Mouse (Mus musculus): ENCODE data around the gene Rfxap. TPM values are rescaled to one million over a fixed set of nuclear protein-coding genes. Genes with fewer than 3 reads are reported as not detected.
A peak's percentile ranks its signal among the peaks of the same experiment; 100 is the strongest.

The Rfxap gene
- 30.0 and 33.9 TPM in 2 replicates for polyA plus RNA-seq (2015; fragmentation: Nextera tagmentation; extraction: Ambion mirVana)

DNA sequence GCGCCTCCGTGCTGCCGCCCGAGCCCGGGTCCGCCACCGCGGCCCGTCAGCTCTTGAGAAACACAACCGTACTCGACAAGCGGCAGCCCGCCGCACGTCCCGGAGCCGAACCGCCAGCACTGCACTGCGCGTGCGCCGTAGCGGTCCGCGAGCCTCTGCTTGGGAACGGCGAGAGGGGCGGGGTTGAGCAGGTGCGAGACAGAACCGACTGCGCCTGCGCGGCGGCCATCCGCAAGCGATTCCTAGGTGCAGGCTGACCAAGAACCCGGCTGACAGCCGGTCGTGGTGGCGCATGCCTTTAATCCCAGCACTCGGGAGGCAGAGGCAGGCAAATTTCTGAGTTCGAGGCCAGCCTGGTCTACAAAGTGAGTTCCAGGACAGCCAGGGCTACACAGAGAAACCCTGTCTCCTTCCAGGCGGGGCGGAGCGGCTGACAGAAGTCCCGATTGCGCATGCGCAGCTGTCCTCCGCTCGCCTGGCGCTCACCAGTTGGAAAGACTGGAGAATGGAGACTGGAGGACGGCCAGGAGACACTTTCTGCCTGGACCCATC, at the start of gene Rfxap:
Gene Rfxap, minus strand, starts transcription at position 126 of the 552 bp plus-strand sequence.
- peak within 1 kb of the TSS; percentile 95 for H3K27ac ChIP-seq
- H3K36me3 ChIP-seq = peaks cover 5% of the 10 kb centered on the region; the same call in 1 of the 2 replicates
- peak within 1 kb of the TSS; percentile 96 for H3K9ac ChIP-seq
- WGBS = under 1% methylated on average over 52 of the region's 52 CpGs
- peak within 1 kb of the TSS; percentile 83 for H3K4me2 ChIP-seq (replicated peaks)
- no peaks in the 10 kb centered on the region for H3K9me3 ChIP-seq
- H3K27me3 ChIP-seq (replicated peaks) = no peaks in the 10 kb centered on the region
- ATAC-seq = peak; percentile 97
- H3K4me1 ChIP-seq (replicated peaks) = no peaks in the 10 kb centered on the region
- peak within 1 kb of the TSS; percentile 80 for H3K4me3 ChIP-seq (replicated peaks)

- Histone ChIP-seq H3K9me3 (no peaks in the 10 kb centered on the region), H3K4me2 (replicated peaks) (no peak overlapping the region), H3K36me3 (no peaks in the 10 kb centered on the region), H3K4me3 (replicated peaks) (no peak overlapping the region), H3K27ac (no peak overlapping the region), H3K4me1 (replicated peaks) (no peaks in the 10 kb centered on the region), H3K9ac (no peak overlapping the region), H3K27me3 (replicated peaks) (no peaks in the 10 kb centered on the region)
- no peak for ATAC-seq
- WGBS = 51% methylated on average over 2 of the region's 2 CpGs
Measured at GRCm38 (mm10) chr3:54835421-54835820, 27.8 kb upstream of the Rfxap start.

DNA sequence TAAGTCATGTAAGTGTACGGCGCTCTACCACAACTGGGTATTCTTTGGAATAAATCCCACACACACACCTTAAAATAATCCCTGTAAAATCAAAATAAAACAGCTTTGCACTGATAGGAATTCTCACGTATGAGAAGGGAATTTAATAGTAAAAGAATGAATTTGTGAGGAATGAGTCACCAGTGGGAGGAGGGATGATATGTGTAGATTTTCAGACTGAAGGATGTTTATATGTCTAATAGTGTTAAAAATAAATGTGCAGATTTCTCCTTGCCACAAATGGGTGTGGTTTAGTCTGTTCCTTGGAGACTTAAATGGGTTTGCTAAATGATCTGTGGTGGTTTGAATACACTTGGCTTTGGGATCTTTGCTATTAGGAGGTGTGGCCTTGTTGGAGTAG, 24.9 kb upstream of the Rfxap start:
- Histone ChIP-seq H3K4me1 (replicated peaks) (no peaks in the 10 kb centered on the region), H3K9me3 (no peaks in the 10 kb centered on the region), H3K27me3 (replicated peaks) (no peaks in the 10 kb centered on the region), H3K9ac (no peak overlapping the region), H3K27ac (no peak overlapping the region), H3K4me2 (replicated peaks) (no peak overlapping the region), H3K36me3 (no peaks in the 10 kb centered on the region), H3K4me3 (replicated peaks) (no peak overlapping the region)
- 84% methylated on average over 3 of the region's 3 CpGs for whole genome bisulfite sequencing
- ATAC-seq = no peak

DNA sequence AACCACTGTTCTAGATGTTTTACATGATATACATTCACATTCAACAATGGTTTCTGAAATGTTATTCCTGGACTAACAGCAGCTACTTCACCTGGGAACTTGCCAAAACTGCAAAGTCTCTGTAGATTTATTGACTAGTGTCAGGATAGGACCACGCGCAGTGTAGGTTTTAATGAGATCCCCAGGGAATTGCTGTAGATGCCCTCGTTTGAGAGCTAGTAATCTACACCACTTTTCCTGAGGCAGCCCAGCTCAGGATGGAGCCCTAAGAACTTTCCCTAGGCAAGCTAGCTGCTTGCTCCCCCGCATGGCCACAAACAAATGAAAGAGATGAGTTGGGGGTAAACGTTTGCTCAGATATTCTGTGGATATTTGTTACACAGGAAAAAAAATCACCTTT, 14.9 kb upstream of the Rfxap start:
- Histone ChIP-seq H3K9ac (no peak overlapping the region), H3K36me3 (no peaks in the 10 kb centered on the region), H3K4me2 (replicated peaks) (no peak overlapping the region), H3K27ac (no peak overlapping the region), H3K4me1 (replicated peaks) (no peaks in the 10 kb centered on the region), H3K27me3 (replicated peaks) (no peaks in the 10 kb centered on the region), H3K9me3 (no peaks in the 10 kb centered on the region), H3K4me3 (replicated peaks) (no peak overlapping the region)
- ATAC-seq = no peak
- WGBS = 65% methylated on average over 5 of the region's 5 CpGs

DNA sequence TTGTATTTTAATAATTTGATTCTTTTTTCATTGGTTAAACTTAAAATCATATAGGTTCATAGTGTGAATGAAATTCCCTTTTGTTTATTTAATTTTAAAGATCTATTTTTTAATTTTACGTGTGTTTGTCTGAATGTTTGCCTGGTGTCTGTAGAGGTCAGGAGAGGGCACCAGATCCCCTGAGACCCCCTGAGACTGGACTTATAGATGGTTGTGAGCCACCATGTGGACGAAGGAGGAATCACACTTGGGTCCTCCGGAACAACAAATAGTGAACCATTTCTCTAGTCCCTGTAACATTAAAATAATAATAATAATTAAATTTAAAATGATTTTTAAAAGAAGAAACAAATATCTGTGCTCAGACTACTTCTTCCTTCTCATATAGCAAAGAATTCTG, 7.7 kb upstream of the Rfxap start:
- H3K9me3 ChIP-seq = no peaks in the 10 kb centered on the region
- H3K9ac ChIP-seq = no peak overlapping the region
- H3K36me3 ChIP-seq = no peaks in the 10 kb centered on the region
- WGBS = 17% methylated on average over 3 of the region's 3 CpGs
- 0 out of 2 replicates have a peak, but pooled peaks have one; percentile 45 for ATAC-seq
- no peak overlapping the region for H3K4me3 ChIP-seq (replicated peaks)
- H3K4me2 ChIP-seq (replicated peaks) = no peak overlapping the region
- no peaks in the 10 kb centered on the region for H3K4me1 ChIP-seq (replicated peaks)
- no peak overlapping the region for H3K27ac ChIP-seq
- no peaks in the 10 kb centered on the region for H3K27me3 ChIP-seq (replicated peaks)

- Histone ChIP-seq H3K9ac (no peak overlapping the region), H3K36me3 (no peaks in the 10 kb centered on the region), H3K27ac (no peak overlapping the region), H3K9me3 (no peaks in the 10 kb centered on the region), H3K4me3 (replicated peaks) (no peak overlapping the region), H3K4me1 (replicated peaks) (no peaks in the 10 kb centered on the region), H3K27me3 (replicated peaks) (no peaks in the 10 kb centered on the region), H3K4me2 (replicated peaks) (no peak overlapping the region)
- 60% methylated on average over 6 of the region's 6 CpGs for WGBS
- ATAC-seq = no peak
Measured at GRCm38 (mm10) chr3:54814622-54815021, 7.0 kb upstream of the Rfxap start.

GRCm38 (mm10) chr3:54813418-54813988, 5.9 kb upstream of the Rfxap start:
- no peaks in the 10 kb centered on the region for H3K36me3 ChIP-seq
- WGBS = 79% methylated on average over 6 of the region's 6 CpGs
- H3K4me1 ChIP-seq (replicated peaks) = no peaks in the 10 kb centered on the region
- H3K27ac ChIP-seq = no peak overlapping the region
- no peak overlapping the region for H3K9ac ChIP-seq
- no peaks in the 10 kb centered on the region for H3K27me3 ChIP-seq (replicated peaks)
- no peak overlapping the region for H3K4me3 ChIP-seq (replicated peaks)
- ATAC-seq = no peak
- H3K4me2 ChIP-seq (replicated peaks) = no peak overlapping the region
- no peaks in the 10 kb centered on the region for H3K9me3 ChIP-seq

DNA sequence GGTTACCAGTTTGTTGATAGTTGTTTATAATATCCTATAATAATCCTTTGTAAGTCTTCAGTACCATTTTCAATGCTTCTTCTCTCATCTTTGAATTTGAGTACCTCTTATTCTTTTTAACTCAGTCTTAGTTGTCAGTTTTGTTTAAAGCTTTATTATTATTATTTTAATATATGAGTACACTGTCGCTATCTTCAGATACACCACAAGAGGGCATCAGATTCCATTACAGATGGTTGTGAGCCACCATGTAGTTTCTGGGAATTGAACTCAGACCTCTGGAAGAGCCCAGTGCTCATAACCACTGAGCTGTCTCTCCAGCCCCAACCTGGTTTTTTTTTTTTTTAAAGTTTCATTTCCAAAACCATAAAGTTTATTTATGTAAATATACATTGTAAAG, 4.0 kb upstream of the Rfxap start:
- no peaks in the 10 kb centered on the region for H3K4me1 ChIP-seq (replicated peaks)
- no peak overlapping the region for H3K4me3 ChIP-seq (replicated peaks)
- H3K4me2 ChIP-seq (replicated peaks) = no peak overlapping the region
- H3K9me3 ChIP-seq = no peaks in the 10 kb centered on the region
- no peak overlapping the region for H3K27ac ChIP-seq
- no peak for ATAC-seq
- H3K9ac ChIP-seq = no peak overlapping the region
- H3K27me3 ChIP-seq (replicated peaks) = no peaks in the 10 kb centered on the region
- H3K36me3 ChIP-seq = no peaks in the 10 kb centered on the region
- WGBS = 59% methylated on average over 1 of the region's 1 CpGs

DNA sequence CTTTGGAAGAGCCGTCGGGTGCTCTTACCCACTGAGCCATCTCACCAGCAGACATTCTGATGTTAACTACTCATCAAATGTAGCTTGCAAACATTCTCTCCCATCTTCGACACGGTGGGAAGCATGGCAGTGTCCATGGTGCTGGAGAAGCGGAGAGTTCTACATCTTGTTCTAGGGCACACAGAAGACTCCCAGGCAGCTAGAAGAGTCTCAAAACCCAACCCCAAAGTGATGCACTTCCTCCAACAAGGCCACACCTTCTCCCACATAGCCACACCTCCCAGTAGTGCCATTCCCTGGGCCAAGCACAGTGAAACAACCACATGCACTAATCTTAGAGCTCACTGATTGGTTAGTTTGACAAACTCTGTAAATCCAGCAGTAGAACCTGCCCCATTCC, 1.5 kb upstream of the Rfxap start:
- Histone ChIP-seq H3K9me3 (no peaks in the 10 kb centered on the region), H3K9ac (no peak overlapping the region), H3K27ac (no peak overlapping the region), H3K36me3 (peaks cover 4% of the 10 kb centered on the region; the same call in 1 of the 2 replicates), H3K4me2 (replicated peaks) (no peak overlapping the region), H3K4me1 (replicated peaks) (no peaks in the 10 kb centered on the region), H3K4me3 (replicated peaks) (no peak overlapping the region), H3K27me3 (replicated peaks) (no peaks in the 10 kb centered on the region)
- 46% methylated on average over 5 of the region's 5 CpGs for WGBS
- ATAC-seq = no peak

GRCm38 (mm10) chr3:54807061-54807661, 430 bp downstream of the Rfxap start:
- H3K9me3 ChIP-seq = no peaks in the 10 kb centered on the region
- H3K27ac ChIP-seq = peak overlapping the region; percentile 95
- peaks cover 5% of the 10 kb centered on the region; the same call in 1 of the 2 replicates for H3K36me3 ChIP-seq
- under 1% methylated on average over 56 of the region's 56 CpGs for WGBS
- H3K4me2 ChIP-seq (replicated peaks) = peak overlapping the region; percentile 83
- H3K9ac ChIP-seq = peak overlapping the region; percentile 96
- peak overlapping the region; percentile 80 for H3K4me3 ChIP-seq (replicated peaks)
- H3K4me1 ChIP-seq (replicated peaks) = no peaks in the 10 kb centered on the region
- no peaks in the 10 kb centered on the region for H3K27me3 ChIP-seq (replicated peaks)
- peak; percentile 80 for ATAC-seq

DNA sequence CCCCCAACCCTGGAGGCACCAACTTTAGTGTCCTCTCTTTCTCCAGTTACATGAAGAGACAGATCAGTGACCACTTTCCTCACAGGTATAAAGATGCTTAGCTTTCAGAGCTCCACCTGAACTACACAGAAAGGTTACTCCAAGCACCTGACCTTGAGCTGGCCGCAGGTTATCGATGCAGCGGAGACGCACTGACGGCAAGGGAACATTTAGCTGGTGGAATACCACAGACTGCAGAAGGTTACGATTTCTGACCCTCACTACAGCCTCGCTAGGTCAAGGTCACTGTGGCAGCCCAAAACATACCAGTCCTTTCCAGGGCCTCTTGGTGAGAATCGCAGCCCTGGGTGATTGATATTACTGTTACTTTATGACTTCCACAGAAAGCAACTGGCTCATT, 3.9 kb downstream of the Rfxap start:
- no peak overlapping the region for H3K27ac ChIP-seq
- no peaks in the 10 kb centered on the region for H3K4me1 ChIP-seq (replicated peaks)
- no peaks in the 10 kb centered on the region for H3K9me3 ChIP-seq
- ATAC-seq = no peak
- 90% methylated on average over 8 of the region's 8 CpGs for WGBS
- no peaks in the 10 kb centered on the region for H3K27me3 ChIP-seq (replicated peaks)
- peaks cover 5% of the 10 kb centered on the region; the same call in 1 of the 2 replicates for H3K36me3 ChIP-seq
- H3K4me2 ChIP-seq (replicated peaks) = no peak overlapping the region
- no peak overlapping the region for H3K9ac ChIP-seq
- no peak overlapping the region for H3K4me3 ChIP-seq (replicated peaks)

- H3K36me3 ChIP-seq = 0 out of 2 replicates have a peak, but pooled peaks cover 2% of the 10 kb centered on the region
- H3K27ac ChIP-seq = no peak overlapping the region
- H3K4me3 ChIP-seq (replicated peaks) = no peak overlapping the region
- WGBS = 35% methylated on average over 16 of the region's 16 CpGs
- no peaks in the 10 kb centered on the region for H3K4me1 ChIP-seq (replicated peaks)
- H3K9ac ChIP-seq = no peak overlapping the region
- peak; percentile 71 for ATAC-seq
- H3K4me2 ChIP-seq (replicated peaks) = no peak overlapping the region
- no peaks in the 10 kb centered on the region for H3K27me3 ChIP-seq (replicated peaks)
- H3K9me3 ChIP-seq = no peaks in the 10 kb centered on the region
Measured at GRCm38 (mm10) chr3:54797211-54797610, 10.4 kb downstream of the Rfxap start.

DNA sequence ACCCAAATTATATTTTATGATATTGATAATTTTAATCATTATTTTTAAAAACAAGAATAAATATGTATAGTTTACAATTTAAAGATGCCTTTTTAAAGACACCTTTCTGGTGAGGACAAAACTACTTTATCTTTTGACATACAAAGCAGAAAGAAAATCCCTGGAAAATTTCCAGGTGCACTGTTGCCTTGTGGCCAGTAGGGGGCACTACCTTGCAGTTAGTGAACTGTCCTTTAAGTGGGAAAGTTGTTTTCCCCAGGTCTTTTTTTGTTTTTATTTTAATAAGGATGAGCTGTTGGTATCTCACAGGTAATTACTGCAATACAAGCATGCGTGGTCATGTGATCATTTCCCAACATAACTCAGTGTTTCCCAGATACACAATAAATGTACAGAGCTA, 11.8 kb downstream of the Rfxap start:
- Histone ChIP-seq H3K4me2 (replicated peaks) (no peak overlapping the region), H3K27me3 (replicated peaks) (no peaks in the 10 kb centered on the region), H3K9ac (no peak overlapping the region), H3K36me3 (0 out of 2 replicates have a peak, but pooled peaks cover 2% of the 10 kb centered on the region), H3K27ac (no peak overlapping the region), H3K4me3 (replicated peaks) (no peak overlapping the region), H3K4me1 (replicated peaks) (no peaks in the 10 kb centered on the region), H3K9me3 (no peaks in the 10 kb centered on the region)
- ATAC-seq = no peak
- 98% methylated on average over 1 of the region's 1 CpGs for WGBS
